In genomic region chr16:32849042-32849830, GRCm38 (mm10) we compare ENCODE assay signal across 22 mouse cellular contexts. TPM values are rescaled to one million over a fixed set of nuclear protein-coding genes. Genes with fewer than 3 reads are reported as not detected.
DNase-seq lines count a peak whose midpoint lies in the region; ATAC-seq lines count a peak whose summit lies in the region.
"Had no signal": no experiment of that assay in that cellular context is flagged by ENCODE, and none has a peak within 500 bp of the region (broad histone marks: within the 10 kb centered on the region; RNA-seq: fewer than 3 reads in every experiment).

No protein-coding gene starts in this region.

- H3K9ac ChIP-seq in intestine, embryonic 15.5 days: no peak overlapping the region
- H3K9ac ChIP-seq in intestine, embryonic 16.5 days (ENCODE audit: low read depth, low read length): no peak overlapping the region
- H3K9ac ChIP-seq: embryonic facial prominence, embryonic 13.5 days; heart, embryonic 12.5 days; hindbrain, embryonic 12.5 days; lung, embryonic 15.5 days had no signal

- peak; percentile 81 for ATAC-seq in intestine, embryonic 15.5 days
- peak; percentile 94 for ATAC-seq in intestine, embryonic 16.5 days
- ATAC-seq: forebrain, embryonic 16.5 days; midbrain, embryonic 16.5 days had no signal

- no peaks in the 10 kb centered on the region for H3K4me1 ChIP-seq in intestine, embryonic 15.5 days (replicated peaks)
- no peaks in the 10 kb centered on the region for H3K4me1 ChIP-seq in intestine, embryonic 16.5 days (ENCODE audit: control insufficient read depth, insufficient read depth, low read length)
- H3K4me1 ChIP-seq: hindbrain, embryonic 12.5 days had no signal

- peaks cover 23% of the 10 kb centered on the region for H3K36me3 ChIP-seq in intestine, embryonic 15.5 days
- peaks cover 9% of the 10 kb centered on the region; the same call in 1 of the 2 replicates for H3K36me3 ChIP-seq in intestine, embryonic 16.5 days (ENCODE audit: control insufficient read depth, insufficient read depth, low read length)

- peak; percentile 51 to 64 for DNase-seq in lung, adult 18-20 months
- peak; percentile 41 to 60 for DNase-seq in lung, postnatal 4 days
- DNase-seq in cerebellum, postnatal 10 days: no peak
- no peak for DNase-seq in T-cell, adult 2 months (ENCODE audit: low spot score)
- DNase-seq in cerebellum, postnatal 14 days: no peak
- no peak for DNase-seq in B cell, adult 2 months
- DNase-seq: adrenal gland, adult 8-10 months; cerebellum, adult 9-10 months; heart, postnatal 14 days; layer of hippocampus, postnatal 36 days; retina, postnatal 1 day; right cerebral cortex, postnatal 4 days had no signal

- no peaks in the 10 kb centered on the region for H3K9me3 ChIP-seq in intestine, embryonic 15.5 days
- H3K9me3 ChIP-seq in intestine, embryonic 16.5 days (ENCODE audit: control insufficient read depth, low read length): no peaks in the 10 kb centered on the region
- H3K9me3 ChIP-seq: embryonic facial prominence, embryonic 13.5 days; heart, embryonic 12.5 days; hindbrain, embryonic 12.5 days; lung, embryonic 15.5 days had no signal

- no peaks in the 10 kb centered on the region for H3K27me3 ChIP-seq in intestine, embryonic 15.5 days (replicated peaks)
- no peaks in the 10 kb centered on the region for H3K27me3 ChIP-seq in intestine, embryonic 16.5 days (replicated peaks; ENCODE audit: control insufficient read depth, insufficient read depth, low read length)
- H3K27me3 ChIP-seq: embryonic facial prominence, embryonic 13.5 days; heart, embryonic 12.5 days; hindbrain, embryonic 12.5 days; lung, embryonic 15.5 days had no signal

- no peak overlapping the region for H3K27ac ChIP-seq in intestine, embryonic 15.5 days
- H3K27ac ChIP-seq in intestine, embryonic 16.5 days (ENCODE audit: low read length): peak overlapping the region; percentile 57; the same call in 1 of the 2 replicates
- H3K27ac ChIP-seq: embryonic facial prominence, embryonic 13.5 days; hindbrain, embryonic 12.5 days; layer of hippocampus, adult 2 months; lung, embryonic 15.5 days had no signal

- WGBS in intestine, embryonic 15.5 days: 82% methylated on average over 11 of the region's 11 CpGs
- WGBS in intestine, embryonic 16.5 days: 79% methylated on average over 11 of the region's 11 CpGs

- no peak overlapping the region for H3K4me2 ChIP-seq in intestine, embryonic 15.5 days (replicated peaks)
- no peak overlapping the region for H3K4me2 ChIP-seq in intestine, embryonic 16.5 days (ENCODE audit: low read depth, low read length)
- H3K4me2 ChIP-seq: embryonic facial prominence, embryonic 13.5 days; heart, embryonic 12.5 days; hindbrain, embryonic 12.5 days; lung, embryonic 15.5 days had no signal

- no peak overlapping the region for H3K4me3 ChIP-seq in intestine, embryonic 15.5 days (replicated peaks)
- H3K4me3 ChIP-seq in intestine, embryonic 16.5 days (ENCODE audit: low read length): no peak overlapping the region
- H3K4me3 ChIP-seq: embryonic facial prominence, embryonic 13.5 days; heart, embryonic 12.5 days; hindbrain, embryonic 12.5 days; layer of hippocampus, adult 2 months; lung, embryonic 15.5 days had no signal

RNA-seq across cellular contexts. Expression of gene Fyttd1, which starts 28.1 kb away (rescaled TPM):
- polyA plus RNA-seq in intestine, embryonic 15.5 days (2015; fragmentation: Nextera tagmentation; extraction: Ambion mirVana): 72.6 and 97.7 TPM in 2 replicates
- 61.9 and 72.3 TPM in 2 replicates for polyA plus RNA-seq in intestine, embryonic 16.5 days (2015; fragmentation: Nextera tagmentation; extraction: Ambion mirVana)

RNA-seq across cellular contexts. Expression of gene Rubcn, which starts 28.3 kb away (rescaled TPM):
- 14.1 and 14.3 TPM in 2 replicates for polyA plus RNA-seq in intestine, embryonic 15.5 days (2015; fragmentation: Nextera tagmentation; extraction: Ambion mirVana)
- polyA plus RNA-seq in intestine, embryonic 16.5 days (2015; fragmentation: Nextera tagmentation; extraction: Ambion mirVana): 15.3 and 16.0 TPM in 2 replicates

RNA-seq across cellular contexts. Expression of gene Smbd1, which starts 39.0 kb away (rescaled TPM):
- polyA plus RNA-seq in intestine, embryonic 15.5 days (2015; fragmentation: Nextera tagmentation; extraction: Ambion mirVana): 0.61 and 1.0 TPM in 2 replicates
- 0.95 and 2.1 TPM in 2 replicates for polyA plus RNA-seq in intestine, embryonic 16.5 days (2015; fragmentation: Nextera tagmentation; extraction: Ambion mirVana)
- polyA plus RNA-seq: embryonic facial prominence, embryonic 13.5 days; forebrain, embryonic 16.5 days; heart, embryonic 12.5 days; hindbrain, embryonic 12.5 days; liver, adult 2 months; lung, embryonic 15.5 days; midbrain, embryonic 16.5 days had no signal

RNA-seq across cellular contexts. Expression of gene Muc20, which starts 52.0 kb away (rescaled TPM):
- polyA plus RNA-seq in intestine, embryonic 15.5 days (2015; fragmentation: Nextera tagmentation; extraction: Ambion mirVana): 0.09 TPM in 1 of 2 replicates, not detected in the other
- polyA plus RNA-seq in intestine, embryonic 16.5 days (2015; fragmentation: Nextera tagmentation; extraction: Ambion mirVana): 0.20 TPM in 1 of 2 replicates, not detected in the other
- polyA plus RNA-seq: embryonic facial prominence, embryonic 13.5 days; forebrain, embryonic 16.5 days; liver, adult 2 months; midbrain, embryonic 16.5 days had no signal

Comparison
In these comparisons a context has a peak if more than half of its experiments do, and no peak if none do; other contexts are left out.
1. DNase-seq: peak in lung, adult 18-20 months (2 of 2) and lung, postnatal 4 days (2 of 2); none in cerebellum, postnatal 10 days (0 of 2), T-cell, adult 2 months (single experiment), cerebellum, postnatal 14 days (0 of 2) and B cell, adult 2 months (0 of 2).